8 mouse cellular contexts compared by ENCODE assay signal in genomic region chr12:13248691-13249572, GRCm38 (mm10). TPM values are rescaled to one million over a fixed set of nuclear protein-coding genes. Genes with fewer than 3 reads are reported as not detected.
DNase-seq lines count a peak whose midpoint lies in the region; ATAC-seq and TF ChIP-seq lines count a peak whose summit lies in the region.

TSS of gene Ddx1 (minus strand) at chr12:13249213.

- DNase-seq in CH12.LX (ENCODE audit: extremely low read depth): peak; percentile 80
- peak; percentile 75 for DNase-seq in c-Kit-positive CD71-positive TER-119-negative erythroid progenitor cells, embryonic 14.5 days (ENCODE audit: low read depth)
- DNase-seq in heart, postnatal 0 days (ENCODE audit: low spot score): peak; percentile 43
- DNase-seq in kidney, postnatal 4 days: peak; percentile 86 to 90

- no peak for TF ChIP-seq RAD21 in CH12.LX (IDR thresholded peaks at IDR 0.05; ENCODE audit: low read depth, low read length)

- TF ChIP-seq CTCF in CH12.LX (conservative IDR thresholded peaks at IDR 0.05 in 1 of 2, IDR thresholded peaks at IDR 0.05 in 1 of 2; ENCODE audit: low read depth in 2 of 2, low read length in 2 of 2): no peak
- no peak for TF ChIP-seq CTCF in heart, postnatal 0 days (IDR thresholded peaks at IDR 0.05; ENCODE audit: low read depth)
- no peak for TF ChIP-seq CTCF in testis, adult 2 months (IDR thresholded peaks at IDR 0.05; ENCODE audit: control insufficient read depth, insufficient read depth, insufficient replicate concordance, low read depth, low read length)

- H3K27ac ChIP-seq in CH12.LX (ENCODE audit: insufficient read depth, low read depth): peak within 1 kb of the TSS; percentile 49; the same call in 1 of the 2 replicates
- H3K27ac ChIP-seq in forebrain, embryonic 12.5 days: peak within 1 kb of the TSS; percentile 88
- H3K27ac ChIP-seq in heart, postnatal 0 days (ENCODE audit: low read depth): peak within 1 kb of the TSS; percentile 89
- H3K27ac ChIP-seq in liver, embryonic 16.5 days (ENCODE audit: low read length): peak within 1 kb of the TSS; percentile 73
- H3K27ac ChIP-seq in neural tube, embryonic 13.5 days (replicated peaks): peak within 1 kb of the TSS; percentile 92
- H3K27ac ChIP-seq in testis, adult 2 months (ENCODE audit: control insufficient read depth, insufficient read depth, low read depth, low read length): peak within 1 kb of the TSS; percentile 87

- H3K9me3 ChIP-seq in CH12.LX (replicated peaks; ENCODE audit: low read length): no peaks in the 10 kb centered on the region
- H3K9me3 ChIP-seq in forebrain, embryonic 12.5 days: no peaks in the 10 kb centered on the region
- no peaks in the 10 kb centered on the region for H3K9me3 ChIP-seq in heart, postnatal 0 days (replicated peaks; ENCODE audit: control insufficient read depth, low read length)
- no peaks in the 10 kb centered on the region for H3K9me3 ChIP-seq in liver, embryonic 16.5 days (replicated peaks; ENCODE audit: control insufficient read depth, low read length)
- H3K9me3 ChIP-seq in neural tube, embryonic 13.5 days: no peaks in the 10 kb centered on the region

- peaks cover 3 to 34% of the 10 kb centered on the region in 2 experiments; a peak in 3 of 4 replicates for H3K4me1 ChIP-seq in CH12.LX (ENCODE audit: control insufficient read depth in 1 of 2, insufficient read depth in 2 of 2)
- H3K4me1 ChIP-seq in forebrain, embryonic 12.5 days: peaks cover 3% of the 10 kb centered on the region; the same call in 1 of the 2 replicates
- H3K4me1 ChIP-seq in heart, postnatal 0 days (ENCODE audit: control insufficient read depth, insufficient read depth): peaks cover 6% of the 10 kb centered on the region; the same call in 1 of the 2 replicates
- H3K4me1 ChIP-seq in liver, embryonic 16.5 days (ENCODE audit: control insufficient read depth, low read depth, low read length): peaks cover 4% of the 10 kb centered on the region; the same call in 1 of the 2 replicates
- H3K4me1 ChIP-seq in neural tube, embryonic 13.5 days (replicated peaks): peaks cover 17% of the 10 kb centered on the region
- no peaks in the 10 kb centered on the region; the same call in 1 of the 2 replicates for H3K4me1 ChIP-seq in testis, adult 2 months (ENCODE audit: control insufficient read depth, insufficient read depth, low read length)

- H3K4me2 ChIP-seq in CH12.LX (ENCODE audit: insufficient read depth, low read depth, poor library complexity, severe bottlenecking): peak within 1 kb of the TSS; percentile 50
- H3K4me2 ChIP-seq in forebrain, embryonic 12.5 days: peak within 1 kb of the TSS; percentile 55
- H3K4me2 ChIP-seq in heart, postnatal 0 days (ENCODE audit: low read depth, low read length): peak within 1 kb of the TSS; percentile 65
- peak within 1 kb of the TSS; percentile 64 for H3K4me2 ChIP-seq in liver, embryonic 16.5 days (ENCODE audit: low read depth, low read length)
- peak within 1 kb of the TSS; percentile 61 for H3K4me2 ChIP-seq in neural tube, embryonic 13.5 days

- peaks cover 0 to 24% of the 10 kb centered on the region in 2 experiments for H3K36me3 ChIP-seq in CH12.LX (replicated peaks in 1 of 2; ENCODE audit: control insufficient read depth in 1 of 2, insufficient read depth in 1 of 2, low read length in 1 of 2)
- H3K36me3 ChIP-seq in forebrain, embryonic 12.5 days (replicated peaks): peaks cover 7% of the 10 kb centered on the region
- peaks cover 7% of the 10 kb centered on the region for H3K36me3 ChIP-seq in heart, postnatal 0 days (replicated peaks; ENCODE audit: control insufficient read depth, insufficient read depth, low read length)
- 0 out of 2 replicates have a peak, but pooled peaks cover 3% of the 10 kb centered on the region for H3K36me3 ChIP-seq in liver, embryonic 16.5 days (ENCODE audit: control insufficient read depth, insufficient read depth)
- H3K36me3 ChIP-seq in neural tube, embryonic 13.5 days: peaks cover 7% of the 10 kb centered on the region; the same call in 1 of the 2 replicates
- H3K36me3 ChIP-seq in testis, adult 2 months (ENCODE audit: control insufficient read depth, insufficient read depth, low read length): peaks cover 2% of the 10 kb centered on the region; the same call in 1 of the 2 replicates

- TF ChIP-seq POLR2A in CH12.LX (IDR thresholded peaks at IDR 0.05; ENCODE audit: low read depth, low read length): peak; percentile 87
- peak; percentile 77 for TF ChIP-seq POLR2A in testis, adult 2 months (IDR thresholded peaks at IDR 0.05; ENCODE audit: control insufficient read depth, low read depth, low read length)

- 4% methylated on average over 50 of the region's 59 CpGs for WGBS in forebrain, embryonic 12.5 days
- WGBS in heart, postnatal 0 days: 3% methylated on average over 56 of the region's 59 CpGs
- WGBS in liver, embryonic 16.5 days (ENCODE audit: insufficient replicate concordance): 2% methylated on average over 53 of the region's 59 CpGs
- 2% methylated on average over 59 of the region's 59 CpGs for WGBS in neural tube, embryonic 13.5 days

- TF ChIP-seq EP300 in CH12.LX (IDR thresholded peaks at IDR 0.05; ENCODE audit: low read length): no peak
- TF ChIP-seq EP300 in heart, postnatal 0 days (IDR thresholded peaks at IDR 0.05; ENCODE audit: low read depth): no peak

- peak within 1 kb of the TSS; percentile 85 for H3K9ac ChIP-seq in CH12.LX (ENCODE audit: insufficient read depth, low read depth)
- peak within 1 kb of the TSS; percentile 94 for H3K9ac ChIP-seq in forebrain, embryonic 12.5 days
- H3K9ac ChIP-seq in heart, postnatal 0 days (replicated peaks; ENCODE audit: low read depth, low read length): peak within 1 kb of the TSS; percentile 89
- peak within 1 kb of the TSS; percentile 94 for H3K9ac ChIP-seq in liver, embryonic 16.5 days (ENCODE audit: low read depth, low read length)
- peak within 1 kb of the TSS; percentile 91 for H3K9ac ChIP-seq in neural tube, embryonic 13.5 days

- in situ Hi-C loops in CH12.LX (cut with MboI; ENCODE audit: low pct_ligation_motif_present, low pct_unique_long_range_greater_than_20kb, low sequenced_read_pairs): no loop called here

- peaks cover 25% of the 10 kb centered on the region for H3K79me2 ChIP-seq in CH12.LX (replicated peaks; ENCODE audit: control insufficient read depth, extremely low read depth, insufficient read depth, poor library complexity, severe bottlenecking)

- ATAC-seq in forebrain, embryonic 12.5 days (ENCODE audit: low FRiP score): peak; percentile 93
- peak; percentile 89 for ATAC-seq in heart, postnatal 0 days (ENCODE audit: insufficient read depth, low read depth)
- peak; percentile 92 for ATAC-seq in liver, embryonic 16.5 days (ENCODE audit: low read depth)
- ATAC-seq in neural tube, embryonic 13.5 days (ENCODE audit: low read depth): peak; percentile 94

- dilution Hi-C loops in CH12.LX (cut with MboI; ENCODE audit: extremely low pct_ligation_motif_present, extremely low pct_unique_long_range_greater_than_20kb, low sequenced_read_pairs): no loop called here

- H3K4me3 ChIP-seq in CH12.LX (replicated peaks in 1 of 3; ENCODE audit: low read depth in 2 of 3, low read length in 2 of 3, poor library complexity in 1 of 3): peak within 1 kb of the TSS; percentile 86 to 93 (median 90)
- peak within 1 kb of the TSS; percentile 91 for H3K4me3 ChIP-seq in forebrain, embryonic 12.5 days (replicated peaks)
- peak within 1 kb of the TSS; percentile 99 for H3K4me3 ChIP-seq in heart, postnatal 0 days (ENCODE audit: low read depth, low read length)
- peak within 1 kb of the TSS; percentile 95 for H3K4me3 ChIP-seq in liver, embryonic 16.5 days (ENCODE audit: low read depth, low read length)
- H3K4me3 ChIP-seq in neural tube, embryonic 13.5 days: peak within 1 kb of the TSS; percentile 90
- H3K4me3 ChIP-seq in testis, adult 2 months (ENCODE audit: control insufficient read depth, low read depth, low read length): peak within 1 kb of the TSS; percentile 97

- H3K27me3 ChIP-seq in CH12.LX (replicated peaks): no peaks in the 10 kb centered on the region
- no peaks in the 10 kb centered on the region; the same call in 1 of the 2 replicates for H3K27me3 ChIP-seq in forebrain, embryonic 12.5 days
- no peaks in the 10 kb centered on the region for H3K27me3 ChIP-seq in heart, postnatal 0 days (ENCODE audit: control insufficient read depth, insufficient read depth, low read length)
- H3K27me3 ChIP-seq in liver, embryonic 16.5 days (ENCODE audit: control insufficient read depth, insufficient read depth, low read depth, low read length): no peaks in the 10 kb centered on the region
- H3K27me3 ChIP-seq in neural tube, embryonic 13.5 days: no peaks in the 10 kb centered on the region
- H3K27me3 ChIP-seq in testis, adult 2 months (ENCODE audit: control insufficient read depth, insufficient read depth, low read length): no peaks in the 10 kb centered on the region

TF ChIP-seq in CH12.LX, 34 proteins besides CTCF, POLR2A, EP300 and RAD21 (continues in another document):
- TF ChIP-seq GABPA (IDR thresholded peaks at IDR 0.05; ENCODE audit: insufficient replicate concordance, low read depth, low read length) (peak; percentile 16; the same call in 1 of the 2 replicates), NELFE (IDR thresholded peaks at IDR 0.05; ENCODE audit: low read depth, low read length) (peak; percentile 91), ZKSCAN1 (IDR thresholded peaks at IDR 0.05; ENCODE audit: borderline replicate concordance, low read depth, low read length) (no peak), ZC3H11A (IDR thresholded peaks at IDR 0.05; ENCODE audit: low read depth, low read length) (no peak), MEF2A (IDR thresholded peaks at IDR 0.05; ENCODE audit: borderline replicate concordance, low read depth, low read length) (peak; percentile 74), ZMIZ1 (IDR thresholded peaks at IDR 0.05; ENCODE audit: low read depth, low read length) (peak; percentile 82), UBTF (IDR thresholded peaks at IDR 0.05; ENCODE audit: low read depth, low read length) (peak; percentile 34; the same call in 1 of the 2 replicates), USF1 (IDR thresholded peaks at IDR 0.05; ENCODE audit: low read depth, low read length) (no peak), NRF1 (IDR thresholded peaks at IDR 0.05; ENCODE audit: low read depth, low read length) (peak; percentile 53), TBP (conservative IDR thresholded peaks at IDR 0.05; ENCODE audit: low read depth, low read length) (peak; percentile 87), IRF4 (IDR thresholded peaks at IDR 0.05; ENCODE audit: low read depth, low read length) (peak; percentile 69)

RNA-seq across cellular contexts. Expression of gene Ddx1, which starts in this region (rescaled TPM):
- total RNA-seq in CH12.LX (2012; rRNA removed) (75.8 and 87.2 TPM in 2 replicates), CH12.LX (2014; rRNA removed) (117 and 152 TPM in 2 replicates)
- 242 and 296 TPM in 2 replicates for polyA plus RNA-seq in CH12.LX (2012; ENCODE audit: insufficient read length, low read depth)
- 165 and 166 TPM in 2 replicates for polyA plus RNA-seq in forebrain, embryonic 12.5 days (2016; fragmentation: Nextera tagmentation; extraction: Ambion mirVana)
- total RNA-seq in heart, postnatal 0 days (2014; rRNA removed; ENCODE audit: low replicate concordance): 23.8 and 33.7 TPM in 2 replicates
- polyA plus RNA-seq in heart, postnatal 0 days (2015; fragmentation: Nextera tagmentation; extraction: Ambion mirVana): 62.6 TPM in 2 replicates
- polyA plus RNA-seq in liver, embryonic 16.5 days (2015; fragmentation: Nextera tagmentation; extraction: Ambion mirVana): 51.4 and 56.3 TPM in 2 replicates
- polyA plus RNA-seq in neural tube, embryonic 13.5 days (2015; fragmentation: Nextera tagmentation; extraction: Ambion mirVana): 116 and 123 TPM in 2 replicates
- 31.4 and 39.6 TPM in 2 replicates for polyA plus RNA-seq in testis, adult 2 months (2012; rRNA removed)

Comparison
In these comparisons a context has a peak if more than half of its experiments do, and no peak if none do; other contexts are left out.
1. Peak in every context shown above with its lines: DNase-seq, ATAC-seq, H3K4me3 ChIP-seq and H3K27ac ChIP-seq.